Mouse (Mus musculus) urinary bladder, postnatal 14 days (tissue): ENCODE data around the gene Nr6a1.

Source experiments
- DNase-seq: peaks from one replicate; pipeline ENCODE4 v3.0.0; 2021; ENCODE audit warnings: low spot score

Nr6a1 gene

GRCm38 (mm10) chr2:38713596-38713995 lies 213.9 kb downstream of the Nr6a1 start:
- no peak for DNase-seq

GRCm38 (mm10) chr2:38712769-38713125 lies 214.7 kb downstream of the Nr6a1 start:
- DNase-seq = no peak

GRCm38 (mm10) chr2:38712076-38712768 lies 215.3 kb downstream of the Nr6a1 start:
- DNase-seq = no peak

- DNase-seq = no peak
Observed at GRCm38 (mm10) chr2:38711421-38711861, 216.0 kb downstream of the Nr6a1 start.

- no peak for DNase-seq
Observed at GRCm38 (mm10) chr2:38710304-38711241, 216.9 kb downstream of the Nr6a1 start.

- no peak for DNase-seq
Observed at GRCm38 (mm10) chr2:38708907-38709688, 218.4 kb downstream of the Nr6a1 start.

- no peak for DNase-seq
Observed at GRCm38 (mm10) chr2:38706661-38707060, 220.8 kb downstream of the Nr6a1 start.

GRCm38 (mm10) chr2:38705036-38705435 lies 222.5 kb downstream of the Nr6a1 start:
- no peak for DNase-seq

- DNase-seq = no peak
Observed at GRCm38 (mm10) chr2:38704336-38704735, 223.2 kb downstream of the Nr6a1 start.

GRCm38 (mm10) chr2:38700177-38700576 lies 227.3 kb downstream of the Nr6a1 start:
- no peak for DNase-seq

- DNase-seq = no peak
Observed at GRCm38 (mm10) chr2:38698623-38699022, 228.9 kb downstream of the Nr6a1 start.

GRCm38 (mm10) chr2:38697128-38698120 lies 230.1 kb downstream of the Nr6a1 start:
- DNase-seq = no peak

GRCm38 (mm10) chr2:38695770-38696169 lies 231.7 kb downstream of the Nr6a1 start:
- DNase-seq = no peak

GRCm38 (mm10) chr2:38691542-38691941 lies 235.9 kb downstream of the Nr6a1 start:
- DNase-seq = peak; percentile 56

GRCm38 (mm10) chr2:38689881-38690280 lies 237.6 kb downstream of the Nr6a1 start:
- DNase-seq = no peak

GRCm38 (mm10) chr2:38688791-38689520 lies 238.5 kb downstream of the Nr6a1 start:
- DNase-seq = no peak

- DNase-seq = no peak
Observed at GRCm38 (mm10) chr2:38685746-38686145, 241.7 kb downstream of the Nr6a1 start.

- DNase-seq = no peak
Observed at GRCm38 (mm10) chr2:38683083-38683482, 244.4 kb downstream of the Nr6a1 start.

- DNase-seq = no peak
Observed at GRCm38 (mm10) chr2:38682209-38682608, 245.3 kb downstream of the Nr6a1 start.

GRCm38 (mm10) chr2:38678947-38679346 lies 248.5 kb downstream of the Nr6a1 start:
- no peak for DNase-seq
